Mouse (Mus musculus): ENCODE data around the gene Gm17018.

DNA sequence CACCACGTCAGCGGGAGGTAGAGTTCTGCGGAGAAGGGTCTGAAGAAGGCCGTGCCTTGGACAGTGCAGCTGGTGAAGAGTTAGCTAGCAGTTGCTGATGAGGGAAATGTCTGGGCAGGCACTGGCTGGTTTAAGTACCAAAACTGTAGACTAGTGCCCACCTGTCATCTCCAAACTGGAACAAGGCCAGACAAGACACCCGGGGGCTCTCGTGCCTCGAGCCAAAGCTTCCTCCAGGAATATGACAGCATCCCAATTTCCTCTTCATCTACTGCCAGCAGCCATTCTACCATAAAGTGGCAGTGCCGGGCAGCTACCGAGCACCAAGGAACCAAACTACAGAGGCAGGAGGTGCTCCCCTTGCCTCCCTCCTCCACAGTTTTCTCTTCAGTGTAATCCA, 32.5 kb downstream of the Gm17018 start:
- no peak for TF ChIP-seq POLR2A (IDR thresholded peaks at IDR 0.05; ENCODE audit: control insufficient read depth, low read depth, low read length)
- TF ChIP-seq CTCF (IDR thresholded peaks at IDR 0.05; ENCODE audit: control insufficient read depth, insufficient read depth, insufficient replicate concordance, low read depth, low read length) = no peak

Measured in testis, adult 2 months (tissue).